Mouse (Mus musculus): ENCODE results near the gene Dennd1b. TPM values are rescaled to one million over a fixed set of nuclear protein-coding genes. Genes with fewer than 3 reads are reported as not detected.

Gene Dennd1b
- total RNA-seq, 1 experiment: 17.6 TPM

DNA sequence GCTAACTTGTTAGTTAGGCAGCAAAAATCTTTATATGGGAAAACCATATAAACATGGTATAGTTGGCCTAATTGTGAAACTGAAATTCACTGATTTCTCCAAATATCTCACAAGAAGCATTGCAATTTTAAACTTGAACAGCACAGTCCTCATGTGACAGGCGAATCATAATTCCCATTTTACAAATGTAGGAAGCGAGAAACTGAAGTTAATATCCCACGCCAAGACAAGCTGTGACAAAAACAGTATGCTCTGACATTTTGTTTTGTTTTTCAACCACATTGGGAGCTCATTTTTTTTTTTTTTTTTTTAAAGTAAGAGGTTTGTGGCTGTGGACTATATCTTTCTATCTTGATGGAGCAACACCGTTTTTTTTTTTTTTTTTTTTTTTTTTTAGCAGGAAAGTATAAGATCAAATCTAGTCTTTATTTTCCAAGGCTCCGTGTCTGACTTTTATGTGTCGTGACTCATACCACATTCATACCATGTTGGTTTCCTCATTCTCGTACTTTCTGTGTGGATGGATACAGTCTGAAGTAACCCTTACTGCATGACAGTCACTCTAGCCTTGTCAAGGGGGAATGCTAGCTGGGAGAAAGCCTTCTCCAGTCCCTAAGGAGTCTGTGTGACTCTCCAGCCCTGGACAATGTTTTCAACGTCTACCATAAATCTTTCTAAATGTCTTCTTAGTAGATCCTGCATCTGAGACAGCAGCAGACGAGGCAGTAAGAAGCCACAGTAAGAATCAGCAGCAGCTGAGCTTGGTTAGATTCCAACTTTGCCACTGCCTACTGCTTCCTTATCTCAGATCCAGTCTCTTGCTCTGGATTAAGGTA lies 751 bp upstream of the Dennd1b start:
- Histone ChIP-seq H3K36me3 (ENCODE audit: control insufficient read depth, insufficient read depth, low read length, poor library complexity, severe bottlenecking) (peaks cover 3% of the 10 kb centered on the region; the same call in 1 of the 2 replicates), H3K4me1 (ENCODE audit: control insufficient read depth in 2 of 2, insufficient read depth in 2 of 2, low read length in 2 of 2, poor library complexity in 1 of 2) (0 out of 4 replicates have a peak, but pooled peaks cover 0 to 2% of the 10 kb centered on the region in 2 experiments), H3K27ac (ENCODE audit: insufficient read depth, low read depth, low read length, poor library complexity, severe bottlenecking) (peak overlapping the region; percentile 4; the same call in 1 of the 2 replicates), H3K9me3 (ENCODE audit: control insufficient read depth, insufficient read depth, low read depth, low read length) (no peaks in the 10 kb centered on the region), H3K9ac (ENCODE audit: insufficient read depth, low read depth, low read length, poor library complexity, severe bottlenecking) (peak overlapping the region; percentile 96), H3K4me3 (ENCODE audit: insufficient read depth in 1 of 2, low read depth in 1 of 2, low read length in 2 of 2, poor library complexity in 1 of 2, severe bottlenecking in 1 of 2) (peak overlapping the region; percentile 82 to 99)
- DNase-seq (ENCODE audit: low read depth, low spot score): no peak
- TF ChIP-seq MAFK (IDR thresholded peaks at IDR 0.05; ENCODE audit: insufficient read depth, low read depth, low read length): no peak
- no peak for TF ChIP-seq HCFC1 (IDR thresholded peaks at IDR 0.05; ENCODE audit: borderline replicate concordance, insufficient read depth, low read length)
- TF ChIP-seq CHD2 (IDR thresholded peaks at IDR 0.05; ENCODE audit: low read depth, low read length): no peak
- no peak for TF ChIP-seq ZC3H11A (IDR thresholded peaks at IDR 0.05; ENCODE audit: borderline replicate concordance, low read depth, low read length)
- TF ChIP-seq ZNF384 (IDR thresholded peaks at IDR 0.05; ENCODE audit: low read depth, low read length): no peak
- in situ Hi-C loops (cut with MboI; ENCODE audit: low sequenced_read_pairs in 2 of 2, unreplicated experiment in 2 of 2): no loop called here

DNA sequence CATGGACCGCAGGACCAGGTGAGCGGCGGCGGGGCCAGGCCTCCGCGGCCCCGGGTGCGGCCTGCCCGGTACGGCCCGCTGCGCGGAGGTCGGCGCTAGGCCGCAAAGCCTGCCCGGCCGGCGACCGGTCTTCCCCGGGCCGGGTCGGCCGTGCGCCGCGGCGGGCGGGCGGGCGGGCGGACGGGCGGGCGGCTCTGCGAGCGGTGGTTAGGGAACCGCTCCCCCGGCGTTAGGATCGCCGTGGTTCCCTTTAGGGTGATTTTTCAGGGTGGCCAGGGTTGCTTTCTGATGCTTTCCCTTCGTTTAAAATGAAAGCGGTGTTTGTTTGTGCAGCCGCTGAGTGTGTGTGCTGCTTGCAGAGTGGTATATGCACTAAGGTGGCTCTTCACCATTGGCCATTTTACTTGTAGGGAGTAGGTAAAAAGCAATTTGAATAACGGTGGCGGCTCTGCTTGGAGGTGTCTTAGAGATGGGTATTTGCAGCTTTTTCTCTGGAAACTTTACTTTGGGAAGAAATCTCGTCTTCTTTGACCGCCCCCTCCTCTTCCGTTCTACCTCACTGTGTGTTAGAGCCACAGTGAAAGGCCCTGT lies 728 bp downstream of the Dennd1b start:
- in situ Hi-C loops (cut with MboI; ENCODE audit: low sequenced_read_pairs in 2 of 2, unreplicated experiment in 2 of 2): no loop called here
- no peak for TF ChIP-seq CHD2 (IDR thresholded peaks at IDR 0.05; ENCODE audit: low read depth, low read length)
- TF ChIP-seq ZNF384 (IDR thresholded peaks at IDR 0.05; ENCODE audit: low read depth, low read length): no peak
- no peak for TF ChIP-seq MAFK (IDR thresholded peaks at IDR 0.05; ENCODE audit: insufficient read depth, low read depth, low read length)
- TF ChIP-seq HCFC1 (IDR thresholded peaks at IDR 0.05; ENCODE audit: borderline replicate concordance, insufficient read depth, low read length): no peak
- TF ChIP-seq ZC3H11A (IDR thresholded peaks at IDR 0.05; ENCODE audit: borderline replicate concordance, low read depth, low read length): no peak
- H3K4me1 ChIP-seq (ENCODE audit: control insufficient read depth in 2 of 2, insufficient read depth in 2 of 2, low read length in 2 of 2, poor library complexity in 1 of 2): 0 out of 4 replicates have a peak, but pooled peaks cover 0 to 2% of the 10 kb centered on the region in 2 experiments

DNA sequence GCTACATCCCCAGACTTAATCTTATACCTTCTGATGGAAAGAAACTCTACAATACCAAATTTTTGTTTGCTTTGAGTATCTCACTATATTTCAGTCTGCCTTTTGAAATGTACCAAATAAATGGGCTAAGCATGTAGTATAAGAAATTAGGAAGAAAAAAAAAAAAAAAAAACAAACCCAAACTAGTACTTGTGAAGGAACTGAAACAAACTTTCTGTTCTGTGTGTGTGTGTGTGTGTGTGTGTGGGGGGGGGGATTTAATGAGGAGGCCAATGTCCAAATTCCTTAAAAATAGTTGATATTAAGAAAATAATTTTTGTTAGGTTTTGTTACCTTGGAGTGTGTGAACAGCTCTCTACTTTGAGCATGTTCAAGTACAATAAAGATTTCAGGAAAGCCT lies 1.8 kb downstream of the Dennd1b start:
- DNase-seq (ENCODE audit: low read depth, low spot score): no peak
- Histone ChIP-seq H3K4me1 (ENCODE audit: control insufficient read depth in 2 of 2, insufficient read depth in 2 of 2, low read length in 2 of 2, poor library complexity in 1 of 2) (0 out of 4 replicates have a peak, but pooled peaks cover 0 to 2% of the 10 kb centered on the region in 2 experiments), H3K4me3 (ENCODE audit: insufficient read depth in 1 of 2, low read depth in 1 of 2, low read length in 2 of 2, poor library complexity in 1 of 2, severe bottlenecking in 1 of 2) (no peak overlapping the region), H3K9ac (ENCODE audit: insufficient read depth, low read depth, low read length, poor library complexity, severe bottlenecking) (no peak overlapping the region), H3K27ac (ENCODE audit: insufficient read depth, low read depth, low read length, poor library complexity, severe bottlenecking) (no peak overlapping the region), H3K36me3 (ENCODE audit: control insufficient read depth, insufficient read depth, low read length, poor library complexity, severe bottlenecking) (peaks cover 3% of the 10 kb centered on the region; the same call in 1 of the 2 replicates), H3K9me3 (ENCODE audit: control insufficient read depth, insufficient read depth, low read depth, low read length) (no peaks in the 10 kb centered on the region)
- in situ Hi-C loops (cut with MboI; ENCODE audit: low sequenced_read_pairs in 2 of 2, unreplicated experiment in 2 of 2): no loop called here
- no peak for TF ChIP-seq MAFK (IDR thresholded peaks at IDR 0.05; ENCODE audit: insufficient read depth, low read depth, low read length)
- TF ChIP-seq ZC3H11A (IDR thresholded peaks at IDR 0.05; ENCODE audit: borderline replicate concordance, low read depth, low read length): no peak
- TF ChIP-seq ZNF384 (IDR thresholded peaks at IDR 0.05; ENCODE audit: low read depth, low read length): no peak
- no peak for TF ChIP-seq CHD2 (IDR thresholded peaks at IDR 0.05; ENCODE audit: low read depth, low read length)
- no peak for TF ChIP-seq HCFC1 (IDR thresholded peaks at IDR 0.05; ENCODE audit: borderline replicate concordance, insufficient read depth, low read length)

More for the DNA sequence above, 728 bp downstream of the Dennd1b start:
- peak overlapping the region; percentile 96 for H3K9ac ChIP-seq (ENCODE audit: insufficient read depth, low read depth, low read length, poor library complexity, severe bottlenecking)
- peaks cover 3% of the 10 kb centered on the region; the same call in 1 of the 2 replicates for H3K36me3 ChIP-seq (ENCODE audit: control insufficient read depth, insufficient read depth, low read length, poor library complexity, severe bottlenecking)
- peak; percentile 17 for DNase-seq (ENCODE audit: low read depth, low spot score)
- peak overlapping the region; percentile 66 for H3K27ac ChIP-seq (ENCODE audit: insufficient read depth, low read depth, low read length, poor library complexity, severe bottlenecking)
- H3K9me3 ChIP-seq (ENCODE audit: control insufficient read depth, insufficient read depth, low read depth, low read length): no peaks in the 10 kb centered on the region
- H3K4me3 ChIP-seq (ENCODE audit: insufficient read depth in 1 of 2, low read depth in 1 of 2, low read length in 2 of 2, poor library complexity in 1 of 2, severe bottlenecking in 1 of 2): peak overlapping the region; percentile 82 to 99

DNA sequence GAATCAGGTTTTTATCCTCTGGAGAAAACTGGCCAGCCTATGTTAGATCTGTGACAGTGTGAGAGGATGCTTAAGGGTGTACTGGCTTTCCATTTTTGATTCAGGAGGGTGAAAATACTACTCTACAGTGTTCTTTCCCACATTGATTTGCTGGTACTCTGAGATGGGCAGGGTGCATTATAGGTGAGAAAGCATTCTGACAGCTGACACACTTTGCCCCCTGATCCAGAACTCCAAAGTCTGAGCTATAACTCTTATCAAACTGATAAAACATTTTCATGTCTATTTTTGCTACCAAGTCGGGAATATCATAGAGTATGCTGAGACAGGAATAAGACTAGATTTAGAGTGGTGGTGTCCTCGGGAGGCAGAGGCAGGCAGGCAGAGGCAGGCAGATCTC lies 2.3 kb downstream of the Dennd1b start:
- H3K9ac ChIP-seq (ENCODE audit: insufficient read depth, low read depth, low read length, poor library complexity, severe bottlenecking): no peak overlapping the region
- no peak overlapping the region for H3K4me3 ChIP-seq (ENCODE audit: insufficient read depth in 1 of 2, low read depth in 1 of 2, low read length in 2 of 2, poor library complexity in 1 of 2, severe bottlenecking in 1 of 2)
- DNase-seq (ENCODE audit: low read depth, low spot score): no peak
- in situ Hi-C loops (cut with MboI; ENCODE audit: low sequenced_read_pairs in 2 of 2, unreplicated experiment in 2 of 2): no loop called here
- H3K4me1 ChIP-seq (ENCODE audit: control insufficient read depth in 2 of 2, insufficient read depth in 2 of 2, low read length in 2 of 2, poor library complexity in 1 of 2): 0 out of 4 replicates have a peak, but pooled peaks cover 0 to 2% of the 10 kb centered on the region in 2 experiments
- no peaks in the 10 kb centered on the region for H3K9me3 ChIP-seq (ENCODE audit: control insufficient read depth, insufficient read depth, low read depth, low read length)
- H3K36me3 ChIP-seq (ENCODE audit: control insufficient read depth, insufficient read depth, low read length, poor library complexity, severe bottlenecking): peaks cover 3% of the 10 kb centered on the region; the same call in 1 of the 2 replicates
- TF ChIP-seq HCFC1 (IDR thresholded peaks at IDR 0.05; ENCODE audit: borderline replicate concordance, insufficient read depth, low read length) (no peak), CHD2 (IDR thresholded peaks at IDR 0.05; ENCODE audit: low read depth, low read length) (no peak), ZC3H11A (IDR thresholded peaks at IDR 0.05; ENCODE audit: borderline replicate concordance, low read depth, low read length) (no peak), ZNF384 (IDR thresholded peaks at IDR 0.05; ENCODE audit: low read depth, low read length) (no peak), MAFK (IDR thresholded peaks at IDR 0.05; ENCODE audit: insufficient read depth, low read depth, low read length) (no peak)
- H3K27ac ChIP-seq (ENCODE audit: insufficient read depth, low read depth, low read length, poor library complexity, severe bottlenecking): no peak overlapping the region

Measured in ES-E14 (cell line).